Mouse (Mus musculus) liver, embryonic 13.5 days (tissue): ENCODE results near the gene Rnf6. TPM values are rescaled to one million over a fixed set of nuclear protein-coding genes. Genes with fewer than 3 reads are reported as not detected.
"Not testable (repeated sequence)": the region's sequence is repeated elsewhere in the genome, so short reads cannot be mapped to it uniquely, and the experiment has no call there.

Experiments
- ATAC-seq: fragments of 200-750 bp; cut with Nextera tagmentation; 2 replicates; pipeline ENCODE4 v1.8.0; 2017; ENCODE audit warnings: low read depth, mild to moderate bottlenecking, moderate number of reproducible peaks, moderate library complexity
- DNase-seq: peaks from one replicate; pipeline ENCODE4 v3.0.0; 2022
- H3K27ac ChIP-seq: fragments of 300-500 bp; sonication (generic); 2 replicates; pipeline ENCODE4 v1.5.1; 2015; ENCODE audit warnings: moderate library complexity, mild to moderate bottlenecking, inconsistent platforms
- H3K27me3 ChIP-seq: fragments of 300-500 bp; sonication (generic); 2 replicates; pipeline ENCODE4 v1.6.1; 2015; ENCODE audit warnings: mild to moderate bottlenecking, inconsistent platforms
- H3K36me3 ChIP-seq: fragments of 300-500 bp; sonication (generic); 2 replicates; pipeline ENCODE4 v1.6.1; 2015; ENCODE audit warnings: mild to moderate bottlenecking, inconsistent platforms
- H3K4me1 ChIP-seq: fragments of 300-500 bp; sonication (generic); replicated peaks from 2 replicates; pipeline ENCODE4 v1.6.1; 2015; ENCODE audit warnings: inconsistent platforms
- H3K4me2 ChIP-seq: fragments of 300-500 bp; sonication (generic); 2 replicates; pipeline ENCODE4 v1.6.1; 2015; ENCODE audit warnings: inconsistent platforms, mild to moderate bottlenecking, moderate library complexity
- H3K4me3 ChIP-seq: fragments of 300-500 bp; sonication (generic); replicated peaks from 2 replicates; pipeline ENCODE4 v1.5.1; 2015; ENCODE audit warnings: mild to moderate bottlenecking, inconsistent platforms
- H3K9ac ChIP-seq: fragments of 300-500 bp; sonication (generic); 2 replicates; pipeline ENCODE4 v1.6.1; 2015; ENCODE audit warnings: mild to moderate bottlenecking, inconsistent platforms
- H3K9me3 ChIP-seq: fragments of 300-500 bp; sonication (generic); replicated peaks from 2 replicates; pipeline ENCODE4 v1.6.1; 2016; ENCODE audit warnings: inconsistent platforms
- WGBS: fragments of 180-500 bp; shearing (Covaris S2); methylation state at CpG from one replicate; pipeline ENCODE4 v1.1.7; 2015; ENCODE audit not compliant: insufficient replicate concordance; 5-methylcytosine and 5-hydroxymethylcytosine counted together
- polyA plus RNA-seq: library from polyadenylated mRNA; unstranded; fragments of >200 nt; fragmentation: Nextera tagmentation; extraction: Ambion mirVana; gene quantifications from 2 replicates; pipeline ENCODE4 v1.2.1, GENCODE M21; 2015

The Rnf6 gene
- polyA plus RNA-seq, 1 experiment from 2014 or later, result 21.3 TPM

DNA sequence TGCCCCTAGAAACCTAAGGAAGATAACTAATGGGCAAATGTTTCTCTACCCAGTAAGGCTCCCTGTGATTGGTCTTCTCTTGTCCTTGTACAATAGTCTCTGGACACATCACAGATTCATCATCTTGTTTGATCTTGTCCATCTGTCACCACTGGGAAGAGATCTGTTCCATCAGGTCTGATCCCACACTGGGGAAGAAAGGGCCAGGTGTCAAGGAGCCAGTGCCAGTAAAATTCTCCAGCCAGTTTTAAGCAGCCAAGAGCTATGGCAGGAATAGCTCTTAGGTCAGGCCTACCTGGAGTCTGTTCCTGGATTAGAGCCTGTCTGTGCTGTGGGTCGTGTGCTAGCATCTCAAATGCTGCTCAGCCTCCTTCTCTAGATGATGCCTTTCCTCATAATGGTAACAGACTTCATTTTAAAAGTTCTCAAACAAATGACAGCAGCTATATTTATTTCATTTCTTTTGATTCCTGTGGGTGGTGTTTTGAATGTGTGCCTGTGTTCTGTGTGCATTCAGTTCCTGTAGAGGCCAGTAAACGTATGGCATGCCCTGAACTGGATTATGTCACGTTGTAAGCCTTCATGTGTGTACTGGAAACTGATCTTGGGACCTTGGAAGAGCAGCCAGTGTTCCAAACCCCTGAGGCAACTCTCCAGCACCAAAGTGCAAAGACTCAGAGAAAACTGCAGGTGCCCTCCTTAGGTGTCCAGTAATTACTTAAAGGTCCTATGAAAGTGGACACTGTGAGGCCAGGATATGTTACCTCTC, 30.7 kb downstream of the Rnf6 start:
- 40% methylated on average over 3 of the region's 3 CpGs for WGBS

DNA sequence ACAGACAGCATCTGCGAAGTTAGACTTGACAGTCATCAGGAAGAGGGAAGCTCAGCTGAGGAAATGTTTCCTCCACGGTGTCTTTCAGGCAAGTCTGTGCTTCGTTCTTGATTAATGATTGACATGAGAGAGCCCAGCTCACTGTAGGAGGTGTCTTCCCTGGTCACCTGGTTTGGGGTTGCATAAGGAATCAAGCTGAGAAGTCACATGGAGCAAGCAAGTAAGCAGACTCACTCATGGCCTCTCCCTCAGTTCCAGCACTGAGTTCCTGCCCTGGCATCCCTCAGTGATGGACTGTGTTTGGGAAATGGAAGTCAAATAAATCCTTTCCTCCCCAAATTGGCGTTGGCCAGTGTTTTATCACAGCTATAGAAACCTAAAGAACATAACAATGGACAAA, 31.3 kb downstream of the Rnf6 start:
- Histone ChIP-seq H3K36me3 (no peaks in the 10 kb centered on the region), H3K9me3 (no peaks in the 10 kb centered on the region), H3K27me3 (no peaks in the 10 kb centered on the region), H3K9ac (no peak overlapping the region), H3K27ac (no peak overlapping the region), H3K4me2 (no peak overlapping the region), H3K4me3 (no peak overlapping the region), H3K4me1 (no peaks in the 10 kb centered on the region)
- ATAC-seq, result no peak
- WGBS, result 45% methylated on average over 4 of the region's 4 CpGs
- DNase-seq, result no peak

More for the DNA sequence above, 30.7 kb downstream of the Rnf6 start:
- no peak overlapping the region for H3K27ac ChIP-seq
- H3K9me3 ChIP-seq, result no peaks in the 10 kb centered on the region
- H3K36me3 ChIP-seq, result no peaks in the 10 kb centered on the region
- DNase-seq (no peak), ATAC-seq (no peak)
- H3K27me3 ChIP-seq, result no peaks in the 10 kb centered on the region
- no peak overlapping the region for H3K4me3 ChIP-seq
- no peak overlapping the region for H3K4me2 ChIP-seq
- H3K9ac ChIP-seq, result no peak overlapping the region
- no peaks in the 10 kb centered on the region for H3K4me1 ChIP-seq

DNA sequence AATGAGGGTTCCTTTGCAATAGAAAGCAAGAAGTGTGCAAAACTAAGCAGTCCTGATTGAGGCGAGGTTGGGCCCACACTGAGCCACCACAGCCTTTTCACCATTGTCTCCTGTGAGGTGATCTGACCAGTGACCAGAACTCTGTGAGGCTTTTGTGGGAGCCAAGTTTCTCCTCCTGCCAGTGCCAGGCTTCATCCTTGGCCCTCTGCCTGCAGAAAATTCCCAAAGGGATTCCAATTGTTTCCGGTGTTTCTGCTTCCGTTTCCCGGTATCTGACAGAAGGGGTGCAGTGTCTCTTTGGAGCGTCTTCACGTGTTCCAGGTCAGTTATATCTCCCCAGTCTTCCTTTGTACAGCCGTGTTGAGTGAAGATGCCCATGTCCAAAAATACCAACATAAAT, 32.6 kb downstream of the Rnf6 start:
- H3K9ac ChIP-seq, result no peak overlapping the region
- WGBS, result 73% methylated on average over 7 of the region's 7 CpGs
- no peak overlapping the region for H3K4me3 ChIP-seq
- H3K9me3 ChIP-seq, result no peaks in the 10 kb centered on the region
- H3K27me3 ChIP-seq, result no peaks in the 10 kb centered on the region
- DNase-seq (no peak), ATAC-seq (no peak)
- H3K27ac ChIP-seq, result no peak overlapping the region
- H3K4me2 ChIP-seq, result no peak overlapping the region
- no peaks in the 10 kb centered on the region for H3K4me1 ChIP-seq
- no peaks in the 10 kb centered on the region for H3K36me3 ChIP-seq

- Histone ChIP-seq H3K4me2 (no peak overlapping the region), H3K4me1 (no peaks in the 10 kb centered on the region), H3K27me3 (no peaks in the 10 kb centered on the region), H3K9me3 (no peaks in the 10 kb centered on the region), H3K9ac (no peak overlapping the region), H3K36me3 (no peaks in the 10 kb centered on the region), H3K27ac (no peak overlapping the region), H3K4me3 (no peak overlapping the region)
- no peak; the same call in 1 of the 2 replicates for ATAC-seq
- 52% methylated on average over 1 of the region's 1 CpGs for WGBS
- no peak for DNase-seq
Measured at GRCm38 (mm10) chr5:146188144-146188543, 33.2 kb downstream of the Rnf6 start.

- not testable (repeated sequence) for H3K9ac ChIP-seq, H3K4me1 ChIP-seq, H3K4me3 ChIP-seq, H3K27me3 ChIP-seq, H3K36me3 ChIP-seq, H3K4me2 ChIP-seq, H3K27ac ChIP-seq, ATAC-seq, H3K9me3 ChIP-seq
- 20% methylated on average over 5 of the region's 5 CpGs for WGBS
- DNase-seq, result peak; percentile 39
Measured at GRCm38 (mm10) chr5:146187441-146187840, 33.9 kb downstream of the Rnf6 start.

DNA sequence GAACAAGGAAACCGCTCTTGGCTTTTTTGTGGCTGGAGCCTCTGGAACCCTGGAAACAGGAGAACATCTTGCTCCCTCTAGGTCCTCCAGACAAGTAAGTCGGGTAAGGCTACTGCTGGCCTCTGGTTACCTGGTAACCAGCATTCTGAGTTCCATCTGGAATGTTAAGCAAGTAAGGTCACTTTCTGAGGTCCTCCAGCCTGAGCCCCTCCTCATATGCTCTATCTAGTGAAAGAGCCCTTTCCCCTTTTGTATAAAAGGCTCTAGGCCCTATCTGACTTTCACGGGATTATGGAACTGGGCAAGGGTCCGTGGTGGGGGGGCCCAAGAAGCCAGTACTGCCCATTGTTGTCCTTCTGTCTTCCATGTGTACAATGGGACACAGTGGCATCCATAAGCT, 36.2 kb downstream of the Rnf6 start, which contains the start of gene 1700001J03Rik:
TSS of gene 1700001J03Rik (minus strand) at position 101 of the 400 bp plus-strand sequence.
- not testable (repeated sequence) for H3K9me3 ChIP-seq, H3K4me2 ChIP-seq, DNase-seq, ATAC-seq, H3K27me3 ChIP-seq, H3K27ac ChIP-seq, H3K9ac ChIP-seq, H3K4me1 ChIP-seq, H3K36me3 ChIP-seq, H3K4me3 ChIP-seq
- WGBS, result 63% methylated on average over 4 of the region's 4 CpGs

- ATAC-seq, DNase-seq, H3K27ac ChIP-seq, H3K36me3 ChIP-seq, H3K9me3 ChIP-seq, H3K27me3 ChIP-seq, H3K4me2 ChIP-seq, H3K9ac ChIP-seq, H3K4me3 ChIP-seq, H3K4me1 ChIP-seq: not testable (repeated sequence)
- 44% methylated on average over 4 of the region's 4 CpGs for WGBS
Measured at GRCm38 (mm10) chr5:146172744-146173143, 48.6 kb downstream of the Rnf6 start.

DNA sequence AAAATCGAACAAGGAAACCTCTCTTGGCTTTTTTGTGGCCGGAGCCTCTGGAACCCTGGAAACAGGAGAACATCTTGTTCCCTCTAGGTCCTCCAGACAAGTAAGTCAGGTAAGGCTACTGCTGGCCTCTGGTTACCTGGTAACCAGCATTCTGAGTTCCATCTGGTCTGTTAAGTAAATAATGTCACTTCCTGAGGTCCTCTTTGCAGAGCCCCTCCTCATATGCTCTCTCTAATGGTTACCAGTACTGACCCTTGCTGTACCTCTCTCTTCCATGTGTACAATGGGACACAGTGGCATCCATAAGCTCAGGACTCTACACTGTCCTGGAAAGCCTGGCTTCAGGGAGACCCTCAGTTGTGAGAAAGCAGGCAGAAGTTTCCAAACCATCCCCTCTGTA, 50.7 kb downstream of the Rnf6 start, which contains the start of gene Gm6309:
TSS of gene Gm6309 (minus strand) at position 101 of the 400 bp plus-strand sequence.
- H3K27ac ChIP-seq, H3K9ac ChIP-seq, H3K9me3 ChIP-seq, H3K4me1 ChIP-seq, H3K27me3 ChIP-seq, H3K4me2 ChIP-seq, DNase-seq, H3K4me3 ChIP-seq, ATAC-seq, H3K36me3 ChIP-seq: not testable (repeated sequence)
- WGBS, result 67% methylated on average over 2 of the region's 2 CpGs

DNA sequence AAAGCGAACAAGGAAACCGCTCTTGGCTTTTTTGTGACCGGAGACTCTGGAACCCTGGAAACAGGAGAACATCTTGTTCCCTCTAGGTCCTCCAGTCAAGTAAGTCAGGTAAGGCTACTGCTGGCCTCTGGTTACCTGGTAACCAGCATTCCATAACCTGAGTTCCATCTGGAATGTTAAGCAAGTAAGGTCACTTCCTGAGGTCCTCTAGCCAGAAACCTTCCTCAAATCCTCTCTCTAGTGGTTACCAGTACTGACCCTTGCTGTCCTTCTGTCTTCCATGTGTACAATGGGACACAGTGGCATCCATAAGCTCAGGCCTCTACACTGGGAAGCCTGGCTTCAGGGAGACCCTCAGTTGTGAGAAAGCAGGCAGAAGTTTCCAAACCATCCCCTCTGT, 60.9 kb downstream of the Rnf6 start, which contains the start of gene Gm5565:
TSS of gene Gm5565 (minus strand) at position 101 of the 400 bp plus-strand sequence.
- not testable (repeated sequence) for H3K27me3 ChIP-seq, H3K9me3 ChIP-seq, H3K36me3 ChIP-seq, H3K4me1 ChIP-seq, H3K4me2 ChIP-seq, H3K4me3 ChIP-seq, H3K9ac ChIP-seq, H3K27ac ChIP-seq, ATAC-seq, DNase-seq
- WGBS, result 79% methylated on average over 3 of the region's 3 CpGs

Other genes with a start within 250 kb of the Rnf6 start
- gene Cyp3a25, start 211.9 kb downstream of the Rnf6 start, polyA plus RNA-seq, result not detected in 2 replicates
- gene Cyp3a59, start 142.3 kb downstream of the Rnf6 start, polyA plus RNA-seq, result not detected in 2 replicates
- gene Gm5565, start 61.0 kb downstream of the Rnf6 start, polyA plus RNA-seq, result not detected in 2 replicates
- not detected in 2 replicates for gene Gm6309, start 50.8 kb downstream of the Rnf6 start, polyA plus RNA-seq
- not detected in 2 replicates for gene 1700001J03Rik, start 36.3 kb downstream of the Rnf6 start, polyA plus RNA-seq
- gene Cdk8, start 9.7 kb upstream of the Rnf6 start, polyA plus RNA-seq, result 19.9 and 20.4 TPM in 2 replicates
- 0.05 and 0.10 TPM in 2 replicates for gene Wasf3, start 163.4 kb upstream of the Rnf6 start, polyA plus RNA-seq